Mouse (Mus musculus) lung, postnatal 0 days (tissue): ENCODE measurements around the gene Tmem132d. TPM values are rescaled to one million over a fixed set of nuclear protein-coding genes. Genes with fewer than 3 reads are reported as not detected.

Experiments
- ATAC-seq: fragments of 200-750 bp; cut with Nextera tagmentation; 2 replicates; pipeline ENCODE4 v1.8.0; 2017; ENCODE audit warnings: moderate library complexity
- DNase-seq: peaks from one replicate; pipeline ENCODE4 v3.0.0-alpha.2; 2016; ENCODE audit warnings: low spot score
- H3K27ac ChIP-seq: fragments of 300-500 bp; sonication (generic); 2 replicates; pipeline ENCODE4 v1.5.1; 2014; ENCODE audit warnings: antibody characterized with exemption, mild to moderate bottlenecking, low read length, mixed read lengths
- H3K27me3 ChIP-seq: fragments of 300-500 bp; sonication (generic); replicated peaks from 2 replicates; pipeline ENCODE4 v1.6.1; 2014; ENCODE audit warnings: low read length, mixed read lengths; ENCODE audit not compliant: insufficient read depth
- H3K36me3 ChIP-seq: fragments of 300-500 bp; sonication (generic); 2 replicates; pipeline ENCODE4 v1.6.1; 2014; ENCODE audit warnings: low read length, mixed read lengths; ENCODE audit not compliant: insufficient read depth
- H3K4me1 ChIP-seq: fragments of 300-500 bp; sonication (generic); 2 replicates; pipeline ENCODE4 v1.6.1; 2014; ENCODE audit warnings: antibody characterized with exemption, low read depth, low read length, mixed read lengths; ENCODE audit not compliant: insufficient read depth
- H3K4me2 ChIP-seq: fragments of 300-500 bp; sonication (generic); replicated peaks from 2 replicates; pipeline ENCODE4 v1.6.1; 2014; ENCODE audit warnings: low read depth, mild to moderate bottlenecking, low read length, moderate library complexity, mixed read lengths
- H3K4me3 ChIP-seq: fragments of 300-500 bp; sonication (generic); 2 replicates; pipeline ENCODE4 v1.5.1; 2014; ENCODE audit warnings: low read depth, low read length
- H3K9ac ChIP-seq: fragments of 300-500 bp; sonication (generic); replicated peaks from 2 replicates; pipeline ENCODE4 v1.6.1; 2014; ENCODE audit warnings: low read depth, mild to moderate bottlenecking
- H3K9me3 ChIP-seq: fragments of 300-500 bp; sonication (generic); 2 replicates; pipeline ENCODE4 v1.6.1; 2016; ENCODE audit warnings: low read length, mixed read lengths
- CTCF ChIP-seq: IDR thresholded peaks from 2 replicates; pipeline ENCODE4 v1.5.1; 2016; ENCODE audit warnings: antibody characterized with exemption, mild to moderate bottlenecking
- EP300 ChIP-seq: IDR thresholded peaks from 2 replicates; pipeline ENCODE4 v1.6.1; 2016; ENCODE audit warnings: antibody characterized with exemption, mild to moderate bottlenecking, control low read depth
- WGBS: fragments of 180-500 bp; shearing (Covaris S2); extraction: QIAGEN DNeasy Blood & Tissue Kit; methylation state at CpG from one replicate; pipeline ENCODE4 v1.1.7; 2014; 5-methylcytosine and 5-hydroxymethylcytosine counted together
- polyA plus RNA-seq: library from polyadenylated mRNA; unstranded; fragments of >200 nt; fragmentation: Nextera tagmentation; extraction: Ambion mirVana; gene quantifications from 2 replicates; pipeline ENCODE4 v1.2.1, GENCODE M21; 2015

The Tmem132d gene
- polyA plus RNA-seq, 1 experiment from 2014 or later, result 1.6 TPM

DNA sequence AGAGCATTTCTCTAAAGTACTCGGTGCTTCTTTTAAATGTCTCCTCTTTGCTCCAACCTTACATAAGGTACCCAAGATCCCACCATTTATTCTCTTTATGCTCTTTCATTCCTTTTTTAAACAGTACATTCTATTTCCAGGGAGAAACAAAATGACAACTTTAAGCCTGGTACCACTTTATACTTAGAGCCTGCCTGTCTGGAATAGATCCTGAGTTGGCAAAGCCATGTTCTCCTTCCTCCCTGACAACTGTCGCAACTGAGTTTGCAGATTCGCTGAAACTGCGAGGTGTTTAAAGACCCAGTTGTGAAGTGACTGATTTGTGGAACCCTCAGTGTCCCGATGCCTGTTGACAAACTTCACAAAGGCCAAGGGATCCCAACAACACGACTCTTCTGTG, 165.5 kb downstream of the Tmem132d start:
- Histone ChIP-seq H3K4me3 (no peak overlapping the region), H3K9ac (no peak overlapping the region), H3K27me3 (no peaks in the 10 kb centered on the region), H3K36me3 (no peaks in the 10 kb centered on the region), H3K4me2 (no peak overlapping the region), H3K27ac (no peak overlapping the region), H3K9me3 (peaks cover 3% of the 10 kb centered on the region; the same call in 1 of the 2 replicates), H3K4me1 (no peaks in the 10 kb centered on the region)
- no peak for ATAC-seq
- WGBS, result 90% methylated on average over 6 of the region's 6 CpGs
- no peak for DNase-seq
- no peak for TF ChIP-seq CTCF
- TF ChIP-seq EP300, result no peak

GRCm38 (mm10) chr5:128244219-128244618, 188.7 kb downstream of the Tmem132d start:
- DNase-seq, result no peak

DNA sequence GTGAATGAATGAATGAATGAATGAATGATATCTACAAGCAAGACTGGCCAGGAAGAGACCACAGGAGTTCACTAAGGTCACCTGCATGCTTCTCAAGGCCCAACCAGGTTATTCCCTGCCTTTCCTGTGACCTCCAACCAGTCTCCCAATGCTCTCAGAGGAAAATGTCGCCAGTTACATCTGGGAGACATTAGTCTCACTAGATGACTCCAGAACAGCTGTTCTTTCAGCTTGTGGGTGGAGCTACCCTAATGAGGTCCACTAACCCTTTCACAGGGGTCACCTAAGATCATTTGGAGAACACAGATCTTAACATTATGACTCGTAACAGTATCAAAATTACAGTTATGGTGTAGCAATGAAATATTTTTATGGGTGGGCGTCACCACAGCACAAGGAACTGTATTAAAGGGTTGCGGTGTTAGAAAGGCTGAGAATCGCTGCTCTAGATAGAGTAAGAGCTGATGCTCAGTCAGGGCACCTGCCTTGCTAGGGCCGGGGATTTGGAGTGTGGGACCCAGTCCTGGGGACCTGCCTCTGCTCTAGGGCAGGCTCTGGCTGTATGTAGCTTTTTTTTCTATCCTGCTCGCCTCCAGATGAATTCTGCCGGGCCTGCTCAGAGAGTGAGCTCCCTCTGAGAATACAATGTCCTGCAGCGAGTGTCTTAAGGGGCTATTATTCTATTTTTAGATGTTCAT, 196.1 kb downstream of the Tmem132d start:
- ATAC-seq, result no peak
- H3K4me2 ChIP-seq, result no peak overlapping the region
- H3K36me3 ChIP-seq, result no peaks in the 10 kb centered on the region
- no peak overlapping the region for H3K27ac ChIP-seq
- no peak for DNase-seq
- no peaks in the 10 kb centered on the region for H3K4me1 ChIP-seq
- TF ChIP-seq CTCF, result no peak
- no peak for TF ChIP-seq EP300
- no peaks in the 10 kb centered on the region for H3K9me3 ChIP-seq
- WGBS, result 61% methylated on average over 9 of the region's 9 CpGs
- no peaks in the 10 kb centered on the region for H3K27me3 ChIP-seq
- H3K4me3 ChIP-seq, result no peak overlapping the region
- H3K9ac ChIP-seq, result no peak overlapping the region

More at GRCm38 (mm10) chr5:128244219-128244618, 188.7 kb downstream of the Tmem132d start:
- H3K36me3 ChIP-seq, result no peaks in the 10 kb centered on the region
- no peak overlapping the region for H3K4me3 ChIP-seq
- no peak overlapping the region for H3K9ac ChIP-seq
- WGBS, result 59% methylated on average over 4 of the region's 4 CpGs
- no peaks in the 10 kb centered on the region for H3K9me3 ChIP-seq
- H3K27me3 ChIP-seq, result no peaks in the 10 kb centered on the region
- H3K4me1 ChIP-seq, result no peaks in the 10 kb centered on the region
- no peak overlapping the region for H3K27ac ChIP-seq
- ATAC-seq, result no peak
- H3K4me2 ChIP-seq, result no peak overlapping the region
- TF ChIP-seq EP300, result no peak

- H3K4me3 ChIP-seq, result no peak overlapping the region
- no peak overlapping the region for H3K9ac ChIP-seq
- no peaks in the 10 kb centered on the region for H3K4me1 ChIP-seq
- no peak overlapping the region for H3K27ac ChIP-seq
- no peaks in the 10 kb centered on the region for H3K9me3 ChIP-seq
- ATAC-seq, result no peak
- H3K36me3 ChIP-seq, result no peaks in the 10 kb centered on the region
- no peak overlapping the region for H3K4me2 ChIP-seq
- WGBS, result 60% methylated on average over 1 of the region's 1 CpGs
- no peak for DNase-seq
- TF ChIP-seq CTCF, result no peak
- H3K27me3 ChIP-seq, result no peaks in the 10 kb centered on the region
These were observed 197.3 kb downstream of the Tmem132d start for GRCm38 (mm10) chr5:128235611-128236010.

GRCm38 (mm10) chr5:128233101-128233500, 199.8 kb downstream of the Tmem132d start:
- no peak for TF ChIP-seq CTCF
- no peak for TF ChIP-seq EP300
- Histone ChIP-seq H3K27me3 (no peaks in the 10 kb centered on the region), H3K36me3 (no peaks in the 10 kb centered on the region), H3K4me3 (no peak overlapping the region), H3K4me2 (no peak overlapping the region), H3K27ac (no peak overlapping the region), H3K9me3 (no peaks in the 10 kb centered on the region), H3K4me1 (no peaks in the 10 kb centered on the region), H3K9ac (no peak overlapping the region)
- no peak for DNase-seq
- no peak for ATAC-seq

DNA sequence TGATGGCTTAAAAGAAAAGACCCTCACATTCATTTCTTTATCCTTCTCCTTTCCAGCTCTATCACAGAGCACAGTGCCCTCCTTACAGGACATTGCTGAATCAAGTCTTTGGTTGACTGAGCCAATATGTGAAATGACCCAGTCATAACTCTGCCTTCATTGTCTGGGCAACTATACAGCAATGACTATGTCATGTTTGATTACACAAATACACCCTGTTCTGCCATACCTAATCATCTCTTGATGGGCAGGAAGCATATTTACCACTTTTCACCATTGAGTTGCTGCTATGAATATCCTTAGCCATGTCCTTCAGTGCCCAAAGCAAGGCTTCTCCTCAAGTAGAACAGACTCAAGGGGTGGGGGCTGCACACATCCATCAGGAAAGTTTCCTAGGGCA, 214.6 kb downstream of the Tmem132d start:
- Histone ChIP-seq H3K27ac (no peak overlapping the region), H3K4me1 (no peaks in the 10 kb centered on the region), H3K9me3 (no peaks in the 10 kb centered on the region), H3K4me3 (no peak overlapping the region), H3K36me3 (no peaks in the 10 kb centered on the region), H3K4me2 (no peak overlapping the region), H3K27me3 (no peaks in the 10 kb centered on the region), H3K9ac (no peak overlapping the region)
- TF ChIP-seq EP300 (no peak), CTCF (no peak)
- no peak for DNase-seq
- ATAC-seq, result no peak

- Histone ChIP-seq H3K4me3 (no peak overlapping the region), H3K27me3 (no peaks in the 10 kb centered on the region), H3K36me3 (no peaks in the 10 kb centered on the region), H3K9ac (no peak overlapping the region), H3K4me1 (no peaks in the 10 kb centered on the region), H3K9me3 (no peaks in the 10 kb centered on the region), H3K4me2 (no peak overlapping the region), H3K27ac (no peak overlapping the region)
- 79% methylated on average over 5 of the region's 5 CpGs for WGBS
- ATAC-seq, result no peak
- no peak for TF ChIP-seq CTCF
- TF ChIP-seq EP300, result no peak
- no peak for DNase-seq
These were observed 221.8 kb downstream of the Tmem132d start for GRCm38 (mm10) chr5:128211125-128211524.
